Mouse (Mus musculus) 3134 (cell line): ENCODE data around the gene Igf2bp2.

Experiments
- DNase-seq: peaks from one replicate; pipeline ENCODE4 v3.0.0-alpha.2; 2011; ENCODE audit warnings: low spot score; ENCODE audit not compliant: insufficient read length; ENCODE audit errors: extremely low read depth

Gene Igf2bp2

GRCm38 (mm10) chr16:22046739-22047366 lies 116.2 kb downstream of the Igf2bp2 start:
- DNase-seq: no peak

GRCm38 (mm10) chr16:22045930-22046329 lies 117.2 kb downstream of the Igf2bp2 start:
- no peak for DNase-seq

- no peak for DNase-seq
Observed at GRCm38 (mm10) chr16:22043830-22044229, 119.3 kb downstream of the Igf2bp2 start.

- no peak for DNase-seq
Observed at GRCm38 (mm10) chr16:22039978-22040377, 123.1 kb downstream of the Igf2bp2 start.

GRCm38 (mm10) chr16:22038554-22038953 lies 124.5 kb downstream of the Igf2bp2 start:
- no peak for DNase-seq

- DNase-seq: no peak
Observed at GRCm38 (mm10) chr16:22027474-22027873, 135.6 kb downstream of the Igf2bp2 start.

- DNase-seq: no peak
Observed at GRCm38 (mm10) chr16:22022122-22022521, 141.0 kb downstream of the Igf2bp2 start.

- no peak for DNase-seq
Observed at GRCm38 (mm10) chr16:22015569-22015968, 147.5 kb downstream of the Igf2bp2 start.

- peak; percentile 67 for DNase-seq
Observed at GRCm38 (mm10) chr16:22009596-22009995, 153.5 kb downstream of the Igf2bp2 start.

GRCm38 (mm10) chr16:22009099-22009584 lies 154.0 kb downstream of the Igf2bp2 start, which contains the start of gene Senp2:
TSS of gene Senp2 (plus strand) at chr16:22009484.
- peak; percentile 99 for DNase-seq
